Mouse (Mus musculus): Measurements from ENCODE around the gene Itgb5. TPM values are rescaled to one million over a fixed set of nuclear protein-coding genes. Genes with fewer than 3 reads are reported as not detected.

Gene Itgb5
- 4.6 and 4.9 TPM in 2 replicates for polyA plus RNA-seq (2015; fragmentation: Nextera tagmentation; extraction: Ambion mirVana)

DNA sequence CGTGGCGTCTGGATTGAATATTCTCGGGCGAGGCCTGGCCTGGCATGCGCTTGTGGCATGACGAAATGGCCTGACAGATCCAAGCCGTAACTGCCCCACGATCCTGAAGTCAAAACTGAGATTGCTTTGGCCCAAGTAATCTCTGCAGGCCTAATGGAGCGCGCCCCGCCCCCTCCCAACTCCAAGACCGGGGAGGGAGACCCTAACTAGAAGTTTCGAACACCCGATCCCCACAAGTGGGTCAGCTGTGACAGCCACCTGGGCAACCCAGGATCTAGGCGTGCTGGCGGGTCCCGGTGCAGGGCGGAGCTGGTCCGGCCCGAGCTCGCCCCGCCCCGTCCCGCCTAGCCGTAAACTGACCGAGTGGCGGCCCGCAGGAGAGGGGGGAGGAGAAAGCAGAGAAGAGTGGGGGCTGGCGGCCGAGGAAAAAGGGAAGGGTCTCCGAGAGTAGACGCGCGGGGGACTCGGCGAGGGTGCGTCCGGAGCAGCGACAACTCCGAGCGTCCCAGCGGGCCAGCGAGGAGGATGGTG is at the start of gene Itgb5:
Gene Itgb5 (plus strand): TSS at position 365 of the 531 bp plus-strand sequence.
- under 1% methylated on average over 43 of the region's 43 CpGs for WGBS (ENCODE audit: insufficient replicate concordance)
- Histone ChIP-seq H3K4me2 (ENCODE audit: low read depth, low read length) (peak within 1 kb of the TSS; percentile 70), H3K4me1 (ENCODE audit: control insufficient read depth, low read depth, low read length) (peaks cover 4% of the 10 kb centered on the region; the same call in 1 of the 2 replicates), H3K9ac (ENCODE audit: low read depth, low read length) (peak within 1 kb of the TSS; percentile 62), H3K27me3 (ENCODE audit: control insufficient read depth, insufficient read depth, low read depth, low read length) (peaks cover 43% of the 10 kb centered on the region), H3K36me3 (ENCODE audit: control insufficient read depth, insufficient read depth) (no peaks in the 10 kb centered on the region), H3K9me3 (replicated peaks; ENCODE audit: control insufficient read depth, low read length) (no peaks in the 10 kb centered on the region), H3K4me3 (ENCODE audit: low read depth, low read length) (peak within 1 kb of the TSS; percentile 68), H3K27ac (ENCODE audit: low read length) (peak within 1 kb of the TSS; percentile 63)
- ATAC-seq (ENCODE audit: low read depth): peak; percentile 82

DNA sequence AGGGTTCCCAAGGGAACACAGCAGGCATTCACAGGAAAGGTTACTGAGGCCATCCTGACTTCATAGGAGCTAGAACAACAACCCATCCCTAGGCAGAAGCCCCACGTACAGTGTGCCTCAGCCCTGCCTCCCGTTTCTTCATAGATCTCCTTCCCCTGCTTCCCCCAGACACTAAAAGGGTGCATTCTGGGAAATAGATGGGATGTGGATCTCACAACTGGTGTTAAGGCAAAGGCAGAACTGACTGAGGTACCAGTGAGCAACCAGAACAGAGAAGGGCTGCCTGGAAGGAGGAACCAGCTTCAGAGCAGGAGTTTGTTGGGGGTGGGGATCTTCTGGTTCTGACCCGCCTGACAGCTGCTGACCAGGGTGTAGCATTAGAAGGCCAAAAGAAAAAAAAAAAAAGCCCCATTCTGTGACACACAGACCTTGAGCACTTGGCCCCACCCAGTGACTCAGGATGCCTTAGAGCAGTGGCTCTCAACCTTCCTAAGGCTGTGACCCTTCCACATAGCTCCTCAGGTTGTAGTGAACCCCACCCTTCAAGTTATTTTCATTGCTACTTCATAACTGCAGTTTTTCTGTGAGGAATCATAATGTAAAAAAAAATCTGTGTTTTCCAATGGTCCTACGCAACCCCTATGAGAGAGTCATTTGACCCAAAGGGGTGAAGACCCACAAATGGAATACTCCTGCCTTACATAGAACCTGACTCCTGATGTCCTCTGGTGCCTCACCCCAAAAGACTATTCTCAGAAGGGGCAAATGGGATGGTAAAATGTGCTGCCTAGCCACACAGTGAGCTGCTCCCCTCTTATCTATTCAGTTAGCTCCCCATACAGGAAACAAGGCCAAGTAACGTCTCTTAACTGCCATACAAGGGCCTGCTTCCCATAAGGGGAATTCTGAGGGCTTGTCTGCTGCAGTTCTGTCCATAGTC is 47.4 kb upstream of the Itgb5 start:
- Histone ChIP-seq H3K9me3 (replicated peaks; ENCODE audit: control insufficient read depth, low read length) (no peaks in the 10 kb centered on the region), H3K4me2 (ENCODE audit: low read depth, low read length) (no peak overlapping the region), H3K9ac (ENCODE audit: low read depth, low read length) (no peak overlapping the region), H3K4me3 (ENCODE audit: low read depth, low read length) (no peak overlapping the region), H3K27me3 (ENCODE audit: control insufficient read depth, insufficient read depth, low read depth, low read length) (no peaks in the 10 kb centered on the region), H3K27ac (ENCODE audit: low read length) (no peak overlapping the region), H3K4me1 (ENCODE audit: control insufficient read depth, low read depth, low read length) (peaks cover 8% of the 10 kb centered on the region), H3K36me3 (ENCODE audit: control insufficient read depth, insufficient read depth) (no peaks in the 10 kb centered on the region)
- ATAC-seq (ENCODE audit: low read depth): peak; percentile 58
- 26% methylated on average over 5 of the region's 5 CpGs for WGBS (ENCODE audit: insufficient replicate concordance)

DNA sequence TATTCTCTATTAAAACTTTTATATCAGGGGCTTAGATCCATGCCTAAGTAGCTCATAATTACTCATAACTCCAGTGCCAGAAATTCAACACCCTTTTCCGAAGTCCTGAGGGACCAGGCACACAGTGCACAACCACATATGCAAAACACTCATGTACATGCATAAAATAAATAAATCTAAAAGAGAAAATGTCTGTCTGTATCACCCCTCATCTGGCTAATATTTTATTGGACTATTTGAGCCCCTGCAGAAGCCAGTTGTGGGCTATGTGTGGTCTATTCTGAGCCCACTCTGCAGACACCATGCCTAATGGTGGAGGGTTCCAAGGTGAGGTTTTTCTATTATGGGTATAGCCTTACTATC is 46.8 kb upstream of the Itgb5 start:
- WGBS (ENCODE audit: insufficient replicate concordance): 30% methylated on average over 1 of the region's 1 CpGs
- H3K27me3 ChIP-seq (ENCODE audit: control insufficient read depth, insufficient read depth, low read depth, low read length): no peaks in the 10 kb centered on the region
- ATAC-seq (ENCODE audit: low read depth): no peak
- no peaks in the 10 kb centered on the region for H3K36me3 ChIP-seq (ENCODE audit: control insufficient read depth, insufficient read depth)
- H3K9ac ChIP-seq (ENCODE audit: low read depth, low read length): no peak overlapping the region
- H3K27ac ChIP-seq (ENCODE audit: low read length): no peak overlapping the region
- H3K4me1 ChIP-seq (ENCODE audit: control insufficient read depth, low read depth, low read length): peaks cover 8% of the 10 kb centered on the region
- no peak overlapping the region for H3K4me2 ChIP-seq (ENCODE audit: low read depth, low read length)
- H3K4me3 ChIP-seq (ENCODE audit: low read depth, low read length): no peak overlapping the region
- no peaks in the 10 kb centered on the region for H3K9me3 ChIP-seq (replicated peaks; ENCODE audit: control insufficient read depth, low read length)

DNA sequence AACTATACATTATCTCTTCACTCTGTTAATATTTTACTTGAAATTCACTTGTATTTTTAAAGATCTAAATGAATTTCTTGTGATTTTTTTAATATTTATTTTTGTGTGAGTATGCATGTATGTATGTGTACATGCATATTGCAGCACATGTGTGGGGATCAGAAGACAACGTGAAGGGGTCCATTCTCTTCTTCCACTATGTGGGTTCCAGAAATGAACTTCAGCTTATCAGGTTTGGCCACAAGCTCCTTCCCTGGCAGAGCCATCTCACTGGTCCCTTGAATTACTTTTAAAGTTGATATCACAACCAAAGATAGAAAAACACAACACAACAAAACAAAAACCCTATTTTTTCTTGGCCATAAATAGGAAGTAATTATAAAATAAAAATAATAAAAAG is 44.9 kb upstream of the Itgb5 start:
- Histone ChIP-seq H3K4me3 (ENCODE audit: low read depth, low read length) (no peak overlapping the region), H3K9me3 (replicated peaks; ENCODE audit: control insufficient read depth, low read length) (no peaks in the 10 kb centered on the region), H3K27me3 (ENCODE audit: control insufficient read depth, insufficient read depth, low read depth, low read length) (no peaks in the 10 kb centered on the region), H3K4me2 (ENCODE audit: low read depth, low read length) (no peak overlapping the region), H3K9ac (ENCODE audit: low read depth, low read length) (no peak overlapping the region), H3K36me3 (ENCODE audit: control insufficient read depth, insufficient read depth) (no peaks in the 10 kb centered on the region), H3K4me1 (ENCODE audit: control insufficient read depth, low read depth, low read length) (peaks cover 8% of the 10 kb centered on the region), H3K27ac (ENCODE audit: low read length) (no peak overlapping the region)
- ATAC-seq (ENCODE audit: low read depth): no peak
- 27% methylated on average over 1 of the region's 1 CpGs for WGBS (ENCODE audit: insufficient replicate concordance)

DNA sequence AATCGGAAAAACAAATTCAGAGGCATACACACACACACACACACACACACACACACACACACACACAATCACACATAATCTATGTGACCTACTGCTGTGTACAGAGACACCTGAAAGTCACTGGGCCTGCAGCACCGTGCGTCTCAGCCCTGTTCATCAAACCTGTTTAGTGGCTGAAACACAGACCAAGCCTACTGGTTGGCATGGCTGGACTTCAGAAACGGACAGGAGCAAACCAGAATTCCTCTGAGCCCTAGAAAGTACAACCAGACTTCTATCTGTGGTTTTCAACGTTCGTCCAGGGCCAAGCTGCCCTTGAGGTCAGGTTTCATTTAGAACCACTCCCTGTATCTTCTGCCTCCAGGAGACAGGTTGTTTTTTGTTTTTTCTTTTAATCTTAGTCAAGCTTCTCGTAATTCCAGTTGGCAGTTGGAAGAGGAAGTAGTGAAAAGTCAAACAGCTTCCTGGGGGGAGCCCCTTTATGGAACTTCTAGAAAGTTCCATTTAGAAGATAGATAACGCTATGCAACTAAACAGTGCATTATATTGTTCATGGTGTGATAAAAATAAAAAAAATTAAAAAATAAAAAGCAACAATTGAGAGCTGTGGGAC is 44.3 kb upstream of the Itgb5 start:
- Histone ChIP-seq H3K36me3 (ENCODE audit: control insufficient read depth, insufficient read depth) (no peaks in the 10 kb centered on the region), H3K9ac (ENCODE audit: low read depth, low read length) (no peak overlapping the region), H3K9me3 (replicated peaks; ENCODE audit: control insufficient read depth, low read length) (no peaks in the 10 kb centered on the region), H3K27ac (ENCODE audit: low read length) (peak overlapping the region; percentile 61), H3K27me3 (ENCODE audit: control insufficient read depth, insufficient read depth, low read depth, low read length) (no peaks in the 10 kb centered on the region), H3K4me2 (ENCODE audit: low read depth, low read length) (no peak overlapping the region), H3K4me1 (ENCODE audit: control insufficient read depth, low read depth, low read length) (peaks cover 8% of the 10 kb centered on the region), H3K4me3 (ENCODE audit: low read depth, low read length) (no peak overlapping the region)
- WGBS (ENCODE audit: insufficient replicate concordance): 19% methylated on average over 8 of the region's 8 CpGs
- ATAC-seq (ENCODE audit: low read depth): no peak

DNA sequence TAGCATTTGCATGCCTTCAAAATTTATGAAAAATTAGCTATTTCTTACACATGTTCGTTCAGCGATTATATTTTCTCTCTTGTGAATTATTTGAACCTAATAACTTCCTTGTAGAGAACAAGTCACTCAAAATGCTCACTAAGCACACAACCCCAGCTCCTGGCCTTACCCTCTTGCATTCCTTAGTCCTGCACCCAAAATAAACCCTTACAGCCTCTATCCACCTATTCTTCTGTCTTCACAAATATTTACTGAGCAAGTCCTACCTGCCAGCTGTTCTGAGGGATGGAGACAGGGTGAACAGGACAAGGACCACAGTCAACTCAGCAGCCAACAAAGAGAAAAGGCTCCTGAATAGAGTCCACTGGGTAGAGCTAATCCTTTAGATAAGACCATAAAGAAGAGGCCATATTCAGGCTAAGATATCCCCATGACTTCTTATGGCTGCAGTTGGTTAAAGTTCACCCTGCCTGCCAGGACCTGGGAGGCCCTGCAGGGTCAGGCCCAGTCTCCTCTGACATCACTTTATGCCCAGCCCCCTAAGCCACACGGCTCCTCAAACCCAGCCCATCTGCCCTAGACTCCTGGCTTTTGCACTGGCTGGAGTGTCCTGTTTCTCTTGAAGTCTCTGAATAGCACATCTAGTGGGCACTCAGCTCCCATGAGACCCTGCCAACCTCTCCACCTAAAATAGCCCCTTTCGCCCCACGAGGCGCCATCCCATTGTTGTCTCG is 42.6 kb upstream of the Itgb5 start:
- Histone ChIP-seq H3K27me3 (ENCODE audit: control insufficient read depth, insufficient read depth, low read depth, low read length) (no peaks in the 10 kb centered on the region), H3K4me1 (ENCODE audit: control insufficient read depth, low read depth, low read length) (peaks cover 8% of the 10 kb centered on the region), H3K4me2 (ENCODE audit: low read depth, low read length) (no peak overlapping the region), H3K9ac (ENCODE audit: low read depth, low read length) (no peak overlapping the region), H3K9me3 (replicated peaks; ENCODE audit: control insufficient read depth, low read length) (no peaks in the 10 kb centered on the region), H3K4me3 (ENCODE audit: low read depth, low read length) (no peak overlapping the region), H3K27ac (ENCODE audit: low read length) (no peak overlapping the region), H3K36me3 (ENCODE audit: control insufficient read depth, insufficient read depth) (no peaks in the 10 kb centered on the region)
- WGBS (ENCODE audit: insufficient replicate concordance): 35% methylated on average over 7 of the region's 7 CpGs
- peak; percentile 32; the same call in 1 of the 2 replicates for ATAC-seq (ENCODE audit: low read depth)

DNA sequence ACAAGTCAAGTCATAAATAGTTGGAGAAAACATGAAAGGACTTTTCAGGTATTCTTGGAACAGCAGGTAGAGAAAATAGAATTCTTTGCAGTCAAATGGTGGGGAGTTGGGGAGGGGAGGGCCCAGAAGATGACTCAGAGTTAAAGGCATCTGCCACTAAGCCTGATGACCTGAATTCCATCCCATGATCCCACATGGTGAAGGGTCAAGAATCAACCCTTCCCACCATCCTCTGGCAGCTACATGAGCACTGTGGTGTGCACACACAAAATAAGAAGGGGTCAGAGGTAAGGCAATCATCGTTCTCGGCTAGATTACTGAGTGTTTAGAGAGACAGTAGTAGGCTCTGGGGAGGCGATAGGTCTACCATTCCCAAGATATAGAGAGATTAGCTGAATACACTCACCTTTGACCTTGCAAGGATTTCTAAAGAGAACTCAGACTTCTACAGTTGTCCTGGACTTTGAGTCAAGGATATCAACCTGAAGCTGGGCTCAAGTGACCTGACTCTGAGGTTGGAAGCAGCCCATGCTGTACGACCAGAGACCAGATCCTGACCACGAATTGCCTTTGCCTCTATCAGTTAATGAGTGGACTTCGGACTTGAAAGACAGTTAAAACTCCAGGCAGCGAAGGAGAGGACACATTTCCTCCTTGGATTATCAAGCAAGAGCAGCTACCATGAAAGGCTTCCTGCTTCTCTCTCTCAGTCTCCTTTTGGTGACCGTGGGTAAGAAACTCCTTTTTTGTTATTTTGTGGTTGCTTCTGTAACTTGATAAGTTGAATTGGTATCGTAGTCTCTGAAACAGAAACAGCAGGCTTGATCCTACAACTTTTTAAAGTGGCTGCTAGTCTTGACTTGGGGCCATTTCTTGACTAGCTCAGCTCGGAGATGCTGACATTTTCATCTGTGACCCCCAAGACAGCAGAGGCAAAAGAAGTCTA is 35.3 kb upstream of the Itgb5 start, which contains the start of gene Muc13:
Gene Muc13 (plus strand): TSS at position 192 of the 946 bp plus-strand sequence.
- WGBS (ENCODE audit: insufficient replicate concordance): 23% methylated on average over 10 of the region's 10 CpGs
- ATAC-seq (ENCODE audit: low read depth): no peak
- Histone ChIP-seq H3K4me2 (ENCODE audit: low read depth, low read length) (no peak within 1 kb of the TSS), H3K27me3 (ENCODE audit: control insufficient read depth, insufficient read depth, low read depth, low read length) (no peaks in the 10 kb centered on the region), H3K9ac (ENCODE audit: low read depth, low read length) (no peak within 1 kb of the TSS), H3K4me3 (ENCODE audit: low read depth, low read length) (no peak within 1 kb of the TSS), H3K27ac (ENCODE audit: low read length) (no peak within 1 kb of the TSS), H3K36me3 (ENCODE audit: control insufficient read depth, insufficient read depth) (no peaks in the 10 kb centered on the region), H3K9me3 (replicated peaks; ENCODE audit: control insufficient read depth, low read length) (no peaks in the 10 kb centered on the region), H3K4me1 (ENCODE audit: control insufficient read depth, low read depth, low read length) (peaks cover 5% of the 10 kb centered on the region)

DNA sequence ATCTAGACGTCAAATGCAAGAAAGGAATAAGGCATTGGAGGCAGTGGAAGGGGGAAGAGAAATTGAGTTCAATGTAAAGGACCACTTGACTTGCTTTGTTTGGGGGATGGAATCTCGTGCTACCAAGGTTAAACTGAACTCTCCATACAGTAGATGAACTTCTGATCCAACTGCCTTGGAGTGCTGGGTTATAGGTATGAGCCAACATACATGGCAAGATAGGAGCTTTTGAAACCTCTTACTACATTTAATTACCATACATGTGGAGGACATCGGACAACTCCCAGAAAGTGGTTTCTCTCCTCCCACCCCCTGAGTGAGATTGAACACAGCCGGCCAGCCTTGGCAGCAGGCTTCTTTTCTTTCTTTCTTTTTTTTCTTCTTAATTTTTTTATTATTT is 34.4 kb upstream of the Itgb5 start:
- WGBS (ENCODE audit: insufficient replicate concordance): 27% methylated on average over 4 of the region's 4 CpGs
- Histone ChIP-seq H3K4me2 (ENCODE audit: low read depth, low read length) (no peak overlapping the region), H3K36me3 (ENCODE audit: control insufficient read depth, insufficient read depth) (no peaks in the 10 kb centered on the region), H3K4me3 (ENCODE audit: low read depth, low read length) (no peak overlapping the region), H3K4me1 (ENCODE audit: control insufficient read depth, low read depth, low read length) (peaks cover 5% of the 10 kb centered on the region), H3K27ac (ENCODE audit: low read length) (no peak overlapping the region), H3K9ac (ENCODE audit: low read depth, low read length) (no peak overlapping the region), H3K9me3 (replicated peaks; ENCODE audit: control insufficient read depth, low read length) (no peaks in the 10 kb centered on the region), H3K27me3 (ENCODE audit: control insufficient read depth, insufficient read depth, low read depth, low read length) (no peaks in the 10 kb centered on the region)
- no peak for ATAC-seq (ENCODE audit: low read depth)

Data from liver, embryonic 16.5 days (tissue).